Mouse (Mus musculus) activated CD4-positive, CD25-positive, alpha-beta regulatory T cell, adult 4 months (primary cell): ENCODE data around the gene Pkp4. TPM values are rescaled to one million over a fixed set of nuclear protein-coding genes. Genes with fewer than 3 reads are reported as not detected.
A peak's percentile ranks its signal among the peaks of the same experiment; 100 is the strongest.
"Not testable (repeated sequence)": the region's sequence is repeated elsewhere in the genome, so short reads cannot be mapped to it uniquely, and the experiment has no call there.

Experiments
- ATAC-seq: one replicate; pipeline ENCODE4 v1.8.0; 2017
- polyA plus RNA-seq, 2 experiments: library from polyadenylated mRNA; unstranded; fragments of 100-300 nt; shearing (Covaris generic); gene quantifications; one replicate each; pipeline ENCODE4 v1.2.1; 2017

Pkp4 gene
- polyA plus RNA-seq, 2 experiments from 2014 or later, result 9.4 to 12.0 TPM

DNA sequence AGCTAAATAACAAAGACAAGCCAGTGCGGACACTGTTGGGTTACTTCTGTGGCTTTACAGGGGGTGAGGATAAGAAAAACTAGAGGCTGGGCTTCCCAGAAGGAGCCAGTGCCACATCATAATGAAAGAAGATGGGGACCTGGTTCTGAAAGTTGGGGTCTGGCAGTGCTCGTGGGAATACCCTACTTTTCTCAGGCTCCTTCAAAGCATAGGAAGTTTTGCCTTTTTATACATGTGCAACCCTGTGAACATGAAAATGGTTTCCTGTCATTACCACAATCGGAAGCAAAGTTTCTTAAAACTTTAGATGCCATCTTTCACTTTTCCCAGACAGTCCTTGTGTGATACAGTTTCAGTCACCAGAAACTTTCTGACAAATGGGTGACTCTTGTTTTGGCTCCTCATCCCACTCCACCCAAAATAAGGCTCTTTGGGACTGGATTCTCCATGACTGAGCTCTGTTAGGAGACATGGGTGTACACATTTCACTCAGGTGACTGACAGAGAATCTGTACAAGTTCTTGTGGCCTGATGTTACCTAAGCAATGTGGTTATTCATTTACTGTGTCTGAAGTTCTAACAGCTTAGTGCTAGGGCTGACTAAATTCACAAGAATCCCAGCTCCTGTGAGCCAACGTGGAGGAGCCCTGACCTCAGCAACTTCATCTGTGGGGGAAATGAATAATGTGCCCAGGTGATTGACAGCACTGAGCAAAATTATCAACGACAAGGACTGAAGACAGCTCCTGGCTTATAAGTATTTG is 179.3 kb downstream of the Pkp4 start:
- peak; percentile 47 for ATAC-seq

DNA sequence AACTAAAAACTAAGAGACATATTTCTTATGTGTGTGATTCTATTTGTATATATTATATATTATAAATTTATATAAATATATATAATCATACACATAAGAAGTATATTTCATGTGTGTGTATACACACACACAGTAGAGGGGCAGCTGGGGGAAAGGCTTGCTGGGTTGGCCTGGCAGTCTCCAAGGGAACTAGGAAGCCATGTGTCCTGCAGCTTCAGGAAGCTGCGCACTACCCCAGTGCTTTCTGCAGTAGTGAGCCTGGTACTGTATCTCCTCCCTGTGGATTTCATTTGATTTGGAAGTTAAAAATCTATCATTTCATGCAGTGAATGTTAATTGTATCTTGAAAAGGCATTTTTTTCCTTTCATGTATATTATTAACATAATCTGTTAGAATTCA is 180.2 kb downstream of the Pkp4 start:
- no peak for ATAC-seq

DNA sequence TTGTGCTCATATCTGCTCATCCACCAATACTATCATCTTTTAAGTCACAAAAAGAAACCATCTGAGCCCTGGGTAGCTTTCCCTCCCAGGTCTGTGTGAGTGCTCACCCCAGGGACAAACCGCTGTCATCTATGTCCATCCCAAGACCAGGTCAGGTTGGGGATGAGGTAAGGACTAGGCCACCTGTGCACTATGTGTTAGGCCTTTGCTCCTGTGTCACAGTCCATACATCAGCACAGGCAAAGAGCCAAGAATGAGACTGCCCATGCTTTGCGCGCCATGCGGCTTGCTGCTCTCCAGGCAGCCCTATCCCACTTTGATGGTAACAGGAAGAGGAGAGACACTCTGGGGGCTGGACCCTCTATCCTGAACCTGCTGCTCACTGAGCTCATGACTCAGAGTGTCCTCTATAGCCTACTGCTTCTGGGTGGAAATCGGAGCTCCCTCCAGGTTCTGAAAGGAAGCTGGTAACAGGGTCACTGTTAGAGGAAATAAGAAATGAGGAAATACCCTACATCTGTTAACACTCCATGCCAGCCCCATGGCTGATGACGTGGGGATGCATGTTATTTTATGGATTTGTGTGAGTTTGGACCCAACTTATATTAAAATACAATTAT is 182.1 kb downstream of the Pkp4 start:
- ATAC-seq, result no peak

DNA sequence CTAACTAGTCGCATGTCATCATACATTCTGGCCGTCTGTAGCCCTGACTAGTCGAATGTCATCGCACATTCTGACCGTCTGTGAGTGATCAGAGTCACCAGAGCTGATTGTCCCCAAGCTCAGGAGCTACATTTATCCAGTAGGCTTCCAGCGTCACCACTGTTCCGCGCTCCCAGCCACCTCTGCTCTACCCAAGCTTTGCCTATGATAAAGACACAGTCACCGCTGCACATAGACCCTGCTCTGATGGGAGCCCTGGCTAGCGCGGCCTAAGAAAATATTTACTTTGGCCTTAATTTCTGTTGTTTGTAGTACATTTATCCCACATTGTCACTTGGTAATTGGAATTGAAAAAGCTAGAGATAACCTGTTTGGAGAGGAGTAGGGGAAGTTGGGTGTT is 183.2 kb downstream of the Pkp4 start:
- ATAC-seq, result no peak

DNA sequence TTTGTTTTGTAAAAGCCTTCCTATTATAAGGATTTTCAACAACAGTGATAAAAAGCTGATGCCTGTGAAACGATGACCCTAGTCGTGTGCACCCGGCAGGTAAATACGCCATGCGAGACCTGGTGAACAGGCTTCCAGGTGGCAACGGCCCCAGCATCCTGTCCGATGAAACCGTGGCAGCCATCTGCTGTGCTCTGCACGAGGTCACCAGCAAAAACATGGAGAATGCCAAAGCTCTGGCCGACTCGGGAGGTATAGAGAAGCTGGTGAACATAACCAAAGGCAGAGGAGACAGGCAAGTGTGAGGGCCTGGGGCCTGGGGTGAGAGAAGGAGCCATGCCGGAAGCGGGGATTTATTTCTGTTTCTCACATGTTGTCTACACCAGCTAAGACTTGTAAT is 184.0 kb downstream of the Pkp4 start:
- no peak for ATAC-seq

DNA sequence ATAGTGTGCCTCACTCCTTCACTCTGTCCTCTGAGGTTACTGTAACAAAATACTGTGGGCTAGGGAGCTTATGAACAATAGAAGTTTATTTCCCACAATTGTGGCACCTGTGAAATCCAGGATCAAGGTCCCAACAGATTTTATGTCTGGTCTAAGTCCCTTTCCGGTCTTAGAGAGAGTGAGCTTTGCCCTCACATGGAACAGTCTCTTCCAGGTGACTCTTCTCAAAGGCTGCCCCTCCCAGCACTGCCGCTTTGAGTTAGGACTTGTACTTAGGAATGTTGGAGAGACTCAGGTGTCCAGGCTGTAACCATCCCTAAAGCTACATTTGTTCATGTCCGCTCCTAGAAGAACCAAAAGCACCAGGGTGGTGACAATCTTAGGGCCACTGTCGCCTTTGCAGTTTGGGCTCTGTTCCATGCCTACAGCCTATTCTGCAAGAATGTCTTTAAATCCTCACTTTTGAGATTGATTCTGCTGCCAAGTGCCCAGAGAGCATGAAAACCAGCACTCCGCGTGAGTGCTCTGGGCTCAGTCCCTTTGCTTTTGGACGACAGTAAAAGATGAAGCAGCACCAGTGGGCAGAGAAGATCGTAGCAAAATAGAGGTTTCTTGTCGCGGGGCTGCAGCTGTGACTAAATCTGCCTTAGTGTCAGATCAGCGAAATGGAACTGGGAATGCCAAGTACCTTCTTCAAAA is 184.6 kb downstream of the Pkp4 start:
- ATAC-seq, result no peak

DNA sequence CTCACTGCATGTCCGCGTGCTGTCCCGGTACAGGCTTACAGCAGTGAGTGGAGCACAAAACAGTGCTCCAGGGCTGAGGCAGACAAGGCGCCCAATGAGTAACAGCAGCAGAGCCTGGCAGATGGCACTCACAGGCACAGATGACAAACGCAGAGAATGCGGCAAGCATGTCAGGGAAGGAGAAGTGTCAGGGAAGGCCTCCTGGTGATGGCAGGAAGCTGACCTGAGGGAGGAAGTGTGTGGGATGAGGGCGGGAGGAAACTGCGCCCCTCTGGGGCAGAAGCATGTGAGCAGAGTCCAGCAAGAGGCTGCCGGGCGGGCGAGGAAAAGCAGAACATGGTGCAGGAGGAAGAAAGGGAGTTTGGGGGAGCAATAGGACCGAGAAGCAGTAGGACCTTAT is 185.8 kb downstream of the Pkp4 start:
- ATAC-seq, result no peak

DNA sequence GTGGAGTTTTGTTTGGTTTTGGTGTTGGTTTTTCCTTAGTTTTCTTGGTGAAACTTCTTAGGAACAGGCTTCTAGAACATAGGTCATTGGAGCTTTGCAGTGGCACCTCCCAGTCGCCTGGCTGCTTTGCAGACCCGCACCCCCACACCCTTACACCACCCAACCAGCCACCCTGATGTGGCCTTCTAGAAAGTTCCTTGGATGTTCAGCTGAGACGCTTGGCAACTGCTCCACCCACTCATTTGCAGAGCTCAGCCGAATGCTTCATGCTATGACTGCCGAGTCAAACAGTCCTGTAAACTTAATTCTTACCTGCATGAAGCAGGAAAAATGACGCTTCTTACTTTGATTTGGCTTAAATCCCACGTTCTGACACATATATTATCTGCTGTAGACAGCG is 187.9 kb downstream of the Pkp4 start:
- no peak for ATAC-seq

DNA sequence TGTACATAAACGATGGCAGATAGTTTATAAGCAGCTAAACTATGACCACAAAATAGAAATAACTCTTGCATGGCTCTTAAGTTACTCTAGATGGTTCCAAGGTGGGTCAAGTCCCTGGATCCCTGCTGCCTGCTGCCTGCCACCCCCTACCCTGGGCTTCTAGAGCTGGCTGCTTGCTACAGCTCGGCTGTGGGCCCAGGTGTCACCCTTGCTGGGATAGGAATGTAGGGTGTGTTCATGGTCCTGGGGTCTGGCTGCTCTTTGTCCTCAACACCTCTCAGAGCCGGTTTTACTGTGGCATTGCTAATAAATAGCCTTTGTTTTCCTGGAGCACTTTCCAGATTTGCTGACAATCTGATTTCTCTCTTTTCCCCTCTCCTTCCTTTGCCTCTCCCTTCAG is 189.4 kb downstream of the Pkp4 start:
- no peak for ATAC-seq

DNA sequence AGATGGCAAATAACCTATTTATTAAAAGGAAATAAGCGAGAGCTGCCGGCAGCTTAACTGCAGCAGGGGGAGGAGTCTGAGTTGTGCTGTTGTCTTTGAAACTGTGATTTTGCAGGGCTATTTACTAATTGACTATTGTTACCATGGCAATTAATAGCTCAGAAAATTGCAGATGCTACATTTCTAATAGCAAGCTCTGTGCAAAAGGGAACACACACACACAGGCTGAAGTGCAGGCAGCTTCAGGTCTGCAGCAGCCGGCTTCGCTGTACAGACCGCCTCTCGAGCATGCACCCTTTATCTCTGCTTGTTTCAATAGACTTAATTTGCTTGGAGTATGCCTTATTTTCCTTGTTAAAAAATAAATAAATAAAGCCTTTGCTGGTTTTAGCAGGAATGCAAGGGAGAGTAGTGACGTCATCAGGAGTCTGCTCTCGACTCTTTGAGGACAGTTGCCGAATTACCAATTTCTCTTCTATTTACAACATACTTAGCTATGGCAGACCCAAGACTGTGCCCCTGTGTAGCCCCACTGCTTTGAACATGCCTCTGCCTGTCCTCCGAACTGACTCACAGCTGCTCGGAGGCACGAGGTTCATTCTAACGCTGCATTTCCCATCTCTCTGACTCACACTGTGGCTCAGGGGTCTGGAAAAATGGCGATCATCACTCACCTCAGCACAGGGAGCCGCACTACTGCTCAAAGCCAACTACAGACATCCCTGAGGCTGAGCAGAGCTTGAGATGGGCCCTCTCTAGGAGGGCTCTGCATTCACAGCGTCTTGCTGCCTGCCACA is 190.9 kb downstream of the Pkp4 start:
- ATAC-seq, result no peak

DNA sequence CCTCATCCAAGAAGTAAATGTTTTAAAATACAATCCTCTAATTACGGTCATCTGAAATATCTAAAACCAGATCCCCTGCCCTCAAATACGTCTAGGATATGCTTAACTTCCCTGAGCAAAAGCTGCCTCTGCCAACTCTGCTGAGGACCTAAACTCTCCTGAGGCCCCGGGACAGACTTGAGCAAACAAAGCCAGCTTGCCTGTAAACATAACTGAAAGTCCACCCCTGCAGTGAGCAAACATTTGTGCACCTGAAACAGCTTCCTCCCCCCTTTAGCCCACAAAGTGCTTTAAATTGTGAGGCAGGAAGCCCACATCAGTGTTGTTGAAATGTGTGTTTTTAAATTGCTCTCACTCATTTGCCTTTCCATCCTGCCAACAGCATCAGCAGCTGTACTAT is 193.2 kb downstream of the Pkp4 start:
- ATAC-seq, result no peak

DNA sequence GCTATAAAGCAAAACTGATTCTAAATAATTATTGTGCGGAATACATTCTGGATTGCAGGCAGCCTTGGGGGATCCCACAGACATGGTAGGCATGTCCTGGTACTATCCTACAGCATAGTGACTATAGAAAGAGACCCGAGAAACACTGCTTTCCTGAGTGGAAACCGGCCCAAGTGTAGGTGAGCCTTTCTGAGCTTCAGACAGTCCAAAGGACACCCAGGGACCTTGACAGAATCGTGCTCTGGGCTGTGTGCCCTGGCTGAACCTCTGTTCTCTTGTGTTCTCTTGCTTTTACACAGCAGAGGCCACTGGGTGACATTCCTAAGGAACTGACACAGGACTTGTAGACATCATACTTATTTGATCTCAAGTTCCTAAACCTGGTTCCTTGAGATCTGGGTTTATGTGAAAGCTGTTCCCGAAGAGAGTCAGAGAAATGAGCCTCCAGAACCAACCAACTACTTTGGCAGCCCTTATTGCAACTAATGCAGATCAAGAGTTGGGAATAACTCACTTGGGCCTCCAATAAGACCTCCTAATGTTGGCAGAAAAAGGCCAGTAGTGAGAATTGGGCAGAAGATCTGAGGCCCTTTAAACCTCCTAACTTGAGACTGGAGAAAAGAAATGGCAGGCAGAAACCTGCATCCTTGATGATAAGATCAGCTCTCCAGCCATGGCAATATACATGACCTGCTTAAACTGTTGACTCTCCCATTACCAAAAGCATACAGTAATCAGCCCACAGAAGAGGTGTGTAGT is 195.1 kb downstream of the Pkp4 start:
- no peak for ATAC-seq

DNA sequence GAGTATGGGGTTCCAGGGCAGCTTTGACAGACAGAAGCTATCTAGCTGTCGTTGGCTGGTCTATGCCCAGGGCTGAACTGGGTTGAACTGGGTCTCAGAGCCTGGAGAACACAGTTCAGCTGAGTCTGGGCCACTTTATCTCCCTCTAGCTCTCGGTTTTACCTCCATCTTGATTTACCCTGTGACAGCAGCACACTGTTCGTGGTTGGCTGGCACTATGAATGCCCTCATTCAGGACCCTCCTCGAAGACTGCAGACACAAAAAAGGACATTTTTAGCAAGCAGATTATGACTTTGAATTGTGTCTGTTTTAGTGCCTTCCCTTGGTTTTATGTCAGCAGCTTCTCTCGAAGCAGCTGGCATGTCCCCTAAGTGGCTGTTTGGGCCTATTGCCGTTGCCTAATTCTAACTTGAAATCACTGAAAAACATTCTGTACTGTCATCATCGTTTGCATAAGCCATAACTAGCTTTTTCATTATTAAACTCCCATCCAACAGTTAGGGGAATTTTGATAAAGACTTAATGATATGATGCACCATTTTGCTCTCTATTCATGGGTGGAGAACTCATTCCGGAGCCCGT is 199.2 kb downstream of the Pkp4 start:
- ATAC-seq, result no peak

DNA sequence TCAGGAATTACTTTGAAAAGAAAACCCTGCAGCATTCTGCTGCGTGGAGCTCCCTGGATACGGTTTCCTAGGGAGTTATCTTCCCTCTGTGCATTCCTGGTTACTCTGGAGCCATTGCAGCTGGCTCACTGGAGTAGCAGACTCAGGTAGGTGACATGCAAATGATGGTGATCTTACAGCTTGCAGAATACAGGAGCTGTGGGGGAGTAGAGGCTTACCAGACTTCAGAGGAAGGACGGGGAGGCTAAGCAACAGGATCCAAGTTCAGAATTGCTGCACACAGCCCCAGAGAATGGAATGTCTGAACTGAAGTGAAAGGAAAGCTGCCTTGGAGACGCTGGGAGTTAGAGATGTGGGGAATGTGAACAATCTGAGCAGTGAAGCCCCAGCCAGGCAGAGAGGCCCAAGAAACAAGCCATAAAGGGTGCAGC is 200.7 kb downstream of the Pkp4 start:
- no peak for ATAC-seq

DNA sequence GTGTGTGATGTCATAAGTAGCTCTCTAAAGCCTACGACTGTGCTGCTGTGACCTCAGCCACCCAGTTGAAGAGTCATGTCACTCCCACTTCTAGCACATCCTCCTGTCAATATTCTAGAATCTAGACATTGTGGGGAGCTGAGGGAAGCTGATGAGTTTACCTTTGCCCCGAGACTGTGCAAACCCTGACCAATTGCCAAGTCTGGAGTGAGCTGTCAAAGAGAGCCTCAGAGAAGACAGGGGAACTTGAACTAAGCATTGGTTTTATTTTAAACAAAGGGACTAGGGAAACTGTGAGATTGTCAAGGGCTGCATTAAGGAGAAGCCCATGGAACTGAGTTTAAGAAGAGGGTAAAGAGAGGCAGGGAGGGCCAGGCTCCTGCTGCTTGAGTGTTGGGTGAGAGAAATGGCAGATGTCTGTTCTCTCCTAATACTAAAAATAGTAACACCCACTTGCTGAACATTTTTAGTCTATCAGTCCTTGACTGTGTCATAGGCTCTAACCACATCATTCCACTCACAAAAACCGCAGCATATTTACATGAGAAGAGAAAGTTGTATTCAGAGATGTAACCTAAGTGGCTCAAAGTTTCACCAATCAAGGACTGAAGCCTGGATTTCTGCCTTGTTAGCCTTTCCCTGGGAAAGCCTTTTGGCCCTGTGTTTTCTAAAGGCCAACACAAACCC is 203.6 kb downstream of the Pkp4 start:
- peak; percentile 40 for ATAC-seq

DNA sequence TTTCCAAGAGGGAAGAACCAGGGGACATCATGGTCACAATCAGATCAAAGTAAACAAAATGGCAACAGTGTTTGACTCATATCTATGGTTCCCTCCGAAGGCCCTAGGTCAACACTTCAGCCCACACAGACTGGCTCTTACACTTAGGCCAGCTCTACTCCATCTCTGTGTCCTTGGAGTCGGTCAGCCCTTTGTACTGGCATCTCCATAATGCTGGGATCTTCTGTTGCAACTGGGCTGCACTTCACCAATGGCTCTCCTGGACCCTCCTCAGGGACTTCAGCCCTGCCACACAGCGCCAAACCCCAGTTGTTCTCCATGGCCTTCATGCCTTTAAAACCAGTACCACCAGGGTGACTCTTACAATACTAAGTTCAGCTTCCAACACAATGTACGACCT is 206.5 kb downstream of the Pkp4 start:
- no peak for ATAC-seq

DNA sequence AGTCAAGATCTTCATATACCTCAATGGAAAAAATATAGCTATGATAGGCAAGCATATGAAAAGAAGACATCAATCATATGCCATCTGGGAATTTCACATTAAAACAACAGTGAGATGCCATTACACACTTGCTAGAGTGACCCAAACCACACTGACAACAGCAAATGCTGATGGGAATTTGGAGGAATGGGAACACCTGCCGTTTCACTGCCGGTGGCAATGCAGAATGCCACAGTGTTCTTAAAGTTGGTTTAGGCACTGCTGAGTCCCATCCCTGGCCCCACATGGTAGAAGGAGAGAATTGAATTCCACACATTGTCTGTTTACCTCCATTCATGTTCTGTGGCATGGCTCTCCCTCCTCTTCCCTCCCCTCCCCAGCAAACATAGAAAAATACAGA is 212.5 kb downstream of the Pkp4 start:
- no peak for ATAC-seq

DNA sequence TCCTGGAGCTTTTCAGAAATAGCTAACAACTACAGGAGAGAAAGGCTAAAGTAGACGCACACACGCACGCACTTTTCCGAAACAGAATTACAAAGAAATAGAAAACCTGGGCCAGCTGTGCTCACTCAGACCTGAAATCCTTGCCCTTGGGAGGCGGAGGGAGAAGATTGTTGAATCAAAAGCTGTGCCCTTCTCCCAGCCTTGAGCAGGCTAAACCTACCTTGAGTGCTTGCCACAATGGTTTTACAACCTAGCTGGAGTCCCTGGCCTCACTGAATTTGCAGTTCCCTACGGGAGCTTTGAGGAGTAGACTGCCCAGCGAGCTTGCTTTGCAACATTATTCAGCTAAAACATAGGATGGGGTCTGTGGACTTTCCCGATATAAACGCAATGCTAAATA is 217.4 kb downstream of the Pkp4 start:
- ATAC-seq, result no peak

DNA sequence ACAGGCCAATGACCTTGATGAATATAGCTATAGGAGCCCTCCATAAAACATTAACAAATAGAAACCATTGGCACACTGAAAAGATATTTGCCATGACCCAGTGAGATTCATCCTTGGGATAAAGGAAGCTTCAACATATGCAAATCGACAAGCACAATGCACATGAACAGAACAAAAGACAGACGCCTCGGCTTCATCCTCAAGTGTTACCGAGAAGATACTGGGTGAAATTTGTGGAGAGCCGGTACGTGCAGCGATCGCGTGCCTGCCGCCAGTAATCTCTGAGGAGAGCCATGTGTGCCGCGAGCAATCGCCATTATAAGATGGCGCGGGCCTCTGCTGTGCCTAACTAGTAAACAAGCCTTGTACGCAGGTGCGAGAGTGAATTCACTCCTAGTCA is 218.2 kb downstream of the Pkp4 start:
- ATAC-seq, result not testable (repeated sequence)

DNA sequence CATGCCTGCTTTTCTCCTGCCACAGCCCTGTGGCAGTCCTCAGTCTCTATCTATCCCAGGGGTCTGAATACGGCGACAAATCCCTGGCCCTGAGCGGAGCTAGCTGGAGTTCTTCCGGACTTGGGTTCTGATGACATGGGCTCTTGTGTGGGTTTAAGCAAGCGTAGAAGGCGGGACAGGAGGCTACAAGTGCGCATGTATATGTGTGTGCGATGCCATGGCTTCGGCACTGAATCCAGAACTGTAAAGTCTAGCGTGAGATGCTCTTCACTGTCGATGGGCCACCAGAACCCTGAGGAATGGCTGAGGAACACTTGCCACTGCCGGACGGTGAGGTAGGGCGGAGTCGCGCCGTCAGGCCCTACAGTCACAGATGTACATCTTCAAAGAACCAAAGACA is 222.6 kb downstream of the Pkp4 start:
- no peak for ATAC-seq
